Mouse (Mus musculus) gastrocnemius, adult 8-10 months (tissue): ENCODE data around the gene Plekhg1. TPM values are rescaled to one million over a fixed set of nuclear protein-coding genes. Genes with fewer than 3 reads are reported as not detected.

Experiments used
- DNase-seq, 2 experiments: peaks; one replicate each; pipeline ENCODE4 v3.0.0; 2022; ENCODE audit warnings: low spot score in 2 of 2
- total RNA-seq, 4 experiments: library from RNA; stranded (reverse); gene quantifications; 2 replicates each; pipeline ENCODE4 v1.2.4; 2022

The Plekhg1 gene
- total RNA-seq, 4 experiments from 2014 or later: 1.2 to 2.5 (median 1.6) TPM

DNA sequence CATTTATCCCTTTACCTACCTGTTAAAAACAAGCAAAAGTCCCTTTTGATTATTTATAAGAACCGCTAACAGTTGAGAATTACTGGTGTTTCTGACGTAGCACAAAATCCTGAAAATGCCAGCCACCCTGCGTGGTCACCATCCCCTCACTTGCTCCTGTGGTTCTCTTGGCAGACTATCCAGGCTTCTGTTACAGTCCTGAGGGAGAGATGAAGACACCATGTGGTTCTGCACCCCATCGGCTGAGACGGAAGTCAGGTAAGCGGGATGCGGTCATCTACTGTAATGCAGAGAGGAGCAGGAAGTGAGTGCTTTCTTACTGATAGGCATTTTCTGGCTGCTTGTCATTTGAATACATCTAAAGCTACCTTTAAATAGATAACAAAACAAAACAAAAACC is 207.2 kb downstream of the Plekhg1 start:
- no peak for DNase-seq

- DNase-seq: no peak
These were observed 209.1 kb downstream of the Plekhg1 start for GRCm38 (mm10) chr10:3949306-3949705.

GRCm38 (mm10) chr10:3956471-3956870 is 216.3 kb downstream of the Plekhg1 start:
- no peak for DNase-seq

- DNase-seq: no peak
These were observed 218.4 kb downstream of the Plekhg1 start for GRCm38 (mm10) chr10:3958591-3958990.

- no peak for DNase-seq
These were observed 228.9 kb downstream of the Plekhg1 start for GRCm38 (mm10) chr10:3969026-3969425.

GRCm38 (mm10) chr10:3972237-3972636 is 232.1 kb downstream of the Plekhg1 start:
- DNase-seq: no peak

DNA sequence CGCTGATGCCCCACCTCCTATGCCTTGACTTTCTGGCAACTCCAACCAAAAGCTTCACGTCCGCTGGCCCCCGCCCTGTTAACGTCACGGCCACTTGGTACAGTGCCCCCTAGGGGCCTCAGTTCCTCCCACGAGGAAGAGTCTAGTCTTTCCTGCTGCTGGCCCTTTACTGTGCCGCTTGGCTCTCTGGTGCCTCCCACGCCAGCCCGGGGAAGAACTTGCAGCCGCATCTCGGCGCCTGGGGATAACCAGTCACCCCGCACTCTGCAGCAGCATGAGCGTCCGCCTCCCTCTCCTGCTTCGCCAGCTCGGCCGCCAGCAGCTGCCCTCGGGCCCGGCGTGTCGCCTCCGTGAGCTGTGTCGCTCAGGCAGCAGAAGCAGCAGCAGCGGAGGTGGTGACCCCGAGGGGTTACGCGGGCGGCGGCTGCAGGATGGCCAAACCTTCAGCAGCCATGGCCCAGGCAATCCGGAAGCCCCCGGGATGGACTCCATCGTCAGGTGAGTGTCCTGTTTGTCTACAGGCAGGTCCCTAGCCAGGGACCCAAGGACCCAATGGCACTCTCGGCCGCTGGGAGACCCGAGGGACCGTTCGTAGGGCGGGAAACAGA is 232.9 kb downstream of the Plekhg1 start, which contains the start of gene Mthfd1l:
Gene Mthfd1l, plus strand, starts transcription at position 138 of the 608 bp plus-strand sequence.
- peak; percentile 61 to 74 for DNase-seq

GRCm38 (mm10) chr10:3973589-3974070 is 233.5 kb downstream of the Plekhg1 start:
- DNase-seq: peak; percentile 73 to 83

- no peak for DNase-seq
These were observed 234.2 kb downstream of the Plekhg1 start for GRCm38 (mm10) chr10:3974380-3974779.

- DNase-seq: no peak
These were observed 235.9 kb downstream of the Plekhg1 start for GRCm38 (mm10) chr10:3975898-3976622.

DNA sequence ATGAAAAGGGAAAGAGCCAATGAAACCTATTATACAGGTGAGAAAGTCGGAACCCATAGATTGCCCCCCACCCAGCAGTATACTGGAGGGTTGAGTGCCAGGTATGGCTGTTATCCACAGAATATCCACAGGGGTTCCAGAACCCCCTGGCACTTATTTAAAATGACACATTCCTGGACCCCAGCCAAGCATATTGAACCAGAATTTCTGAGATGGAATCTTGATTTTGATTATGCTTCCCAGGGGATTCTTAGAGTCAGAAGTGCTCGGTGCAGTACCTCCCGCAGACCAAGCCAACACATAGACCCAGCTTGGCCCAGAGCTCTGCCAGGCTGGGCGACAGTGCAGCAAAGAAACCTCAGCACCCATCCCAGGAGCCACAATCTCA is 236.5 kb downstream of the Plekhg1 start:
- DNase-seq: no peak

DNA sequence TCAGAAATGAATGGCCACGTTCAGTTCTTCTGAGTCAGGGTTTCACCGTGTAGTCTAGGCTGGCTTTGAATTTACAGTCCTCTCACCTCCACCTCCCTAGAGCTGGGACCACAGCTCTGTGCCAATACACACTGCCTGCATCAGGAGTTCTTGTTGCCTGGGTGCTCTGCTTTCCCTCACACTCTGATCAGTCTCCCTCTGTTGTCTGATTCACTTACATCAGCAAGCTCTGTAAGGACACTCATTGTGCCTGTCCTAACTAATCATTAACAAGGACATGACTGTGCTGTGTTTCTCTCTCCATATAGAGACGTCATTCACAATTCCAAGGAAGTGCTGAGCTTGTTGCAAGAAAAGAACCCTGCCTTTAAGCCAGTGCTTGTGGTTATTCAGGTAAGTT is 238.2 kb downstream of the Plekhg1 start:
- no peak for DNase-seq

DNA sequence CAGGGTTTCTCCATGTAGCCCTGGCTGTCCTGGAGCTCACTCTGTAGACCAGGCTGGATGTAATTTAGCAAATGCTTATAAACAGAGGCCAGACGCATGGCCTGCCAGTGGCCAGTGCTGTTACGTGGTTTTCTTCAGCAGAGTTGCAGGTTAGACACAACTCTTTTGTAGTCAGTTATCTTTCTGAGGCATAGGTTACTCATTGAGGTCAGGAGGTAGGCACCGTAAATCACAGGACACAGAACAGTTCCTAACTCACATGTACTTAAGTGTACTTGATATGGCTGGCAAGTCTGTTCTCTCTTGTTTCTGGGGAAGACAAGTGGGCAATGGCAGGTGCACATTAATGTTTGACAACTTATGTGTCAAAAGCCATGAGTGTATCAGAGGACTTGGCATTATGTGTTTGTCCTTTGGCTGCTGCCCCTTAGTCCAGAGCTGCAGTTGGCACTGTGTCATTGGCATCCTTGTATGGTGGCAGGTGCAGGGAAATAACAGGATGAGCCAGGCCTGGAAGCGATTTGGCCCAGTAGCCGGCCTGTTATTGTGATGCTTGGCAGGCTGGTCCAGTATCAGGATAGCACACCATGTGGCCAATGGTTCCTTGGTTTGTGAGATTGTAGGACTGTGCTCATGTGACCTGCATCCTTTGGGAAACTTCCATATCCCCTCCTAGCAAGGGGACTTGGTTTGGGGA is 238.8 kb downstream of the Plekhg1 start:
- DNase-seq: no peak

GRCm38 (mm10) chr10:3980231-3980630 is 240.1 kb downstream of the Plekhg1 start:
- DNase-seq: no peak

GRCm38 (mm10) chr10:3990295-3990883 is 250.2 kb downstream of the Plekhg1 start:
- DNase-seq: no peak

GRCm38 (mm10) chr10:3993365-3994102 is 253.4 kb downstream of the Plekhg1 start:
- DNase-seq: no peak

DNA sequence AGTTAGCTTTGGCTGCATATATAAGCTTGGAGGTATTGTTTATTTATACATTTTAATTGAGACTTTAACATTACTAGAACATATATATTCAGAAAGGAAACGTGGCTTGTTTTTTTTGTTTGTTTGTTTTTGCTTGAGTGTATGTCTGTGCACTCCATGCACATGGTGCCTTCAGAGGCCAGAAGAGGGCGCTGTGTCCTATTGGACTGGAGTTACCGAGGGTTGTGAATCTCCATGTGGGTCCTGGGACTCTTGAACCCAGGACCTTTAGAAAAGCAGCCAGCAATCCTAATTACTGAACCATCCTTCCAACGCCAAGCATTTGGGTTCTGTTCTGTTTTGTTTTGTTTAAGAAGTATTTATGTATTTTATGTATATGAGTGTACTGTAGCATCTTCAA is 255.1 kb downstream of the Plekhg1 start:
- no peak for DNase-seq

DNA sequence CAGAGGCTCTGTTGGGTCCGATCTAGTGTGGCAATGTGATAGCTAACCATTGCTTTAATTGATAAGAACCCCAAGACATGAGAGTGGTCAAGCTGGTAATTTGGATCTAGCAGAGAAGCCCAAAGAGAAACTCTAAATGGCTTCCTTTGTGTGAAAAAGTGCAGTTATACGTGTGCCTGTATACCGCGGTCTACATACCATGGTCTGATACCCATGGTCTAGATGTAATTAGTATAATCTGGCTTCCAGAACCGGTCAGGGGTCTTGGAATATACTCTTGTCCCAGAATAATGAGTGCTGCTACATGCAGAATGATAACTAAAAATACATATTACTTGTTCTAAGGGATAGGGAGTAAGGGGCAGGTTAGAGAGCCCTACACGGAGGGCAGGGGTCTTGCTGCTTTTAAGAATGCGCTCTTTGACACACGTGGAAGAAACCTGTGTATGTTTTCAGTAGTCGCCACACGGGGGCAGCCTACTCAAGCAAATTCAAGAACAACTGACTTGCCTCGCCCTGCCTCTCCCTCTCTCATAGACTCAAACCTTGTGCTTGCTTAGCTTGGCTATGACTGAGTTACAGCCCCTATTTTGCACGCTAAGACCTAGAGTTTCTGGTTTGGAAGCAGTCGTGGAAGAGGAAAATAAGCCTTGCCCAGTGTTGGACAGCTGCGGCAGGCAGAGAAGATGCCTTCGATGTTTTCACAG is 256.2 kb downstream of the Plekhg1 start:
- DNase-seq: peak; percentile 24 to 62

- no peak for DNase-seq
These were observed 257.8 kb downstream of the Plekhg1 start for GRCm38 (mm10) chr10:3997851-3998426.

DNA sequence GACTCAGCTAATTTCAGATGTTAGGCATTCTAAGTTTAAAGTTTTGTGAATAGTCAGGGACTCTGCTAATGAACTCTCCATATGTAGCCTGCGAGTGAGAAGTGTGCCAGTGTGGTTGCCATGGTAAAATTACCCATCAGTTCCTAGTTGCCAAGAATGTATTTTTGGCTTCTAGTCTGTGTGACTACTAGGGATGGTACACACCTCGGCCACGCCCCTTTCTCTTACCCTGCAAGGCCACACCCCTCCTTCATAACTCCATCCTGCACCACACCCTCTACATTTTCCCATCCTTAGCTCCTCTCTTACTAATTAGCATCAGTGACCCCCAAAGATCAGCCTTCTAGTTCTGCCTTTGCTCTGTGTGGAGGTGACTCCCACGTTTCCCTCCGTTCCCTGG is 262.5 kb downstream of the Plekhg1 start:
- DNase-seq: no peak
